Mouse (Mus musculus): ENCODE measurements around the gene Zfp54. TPM values are rescaled to one million over a fixed set of nuclear protein-coding genes. Genes with fewer than 3 reads are reported as not detected.

Zfp54 gene
- polyA plus RNA-seq (2017; shearing (Covaris generic)): 13.3 TPM

DNA sequence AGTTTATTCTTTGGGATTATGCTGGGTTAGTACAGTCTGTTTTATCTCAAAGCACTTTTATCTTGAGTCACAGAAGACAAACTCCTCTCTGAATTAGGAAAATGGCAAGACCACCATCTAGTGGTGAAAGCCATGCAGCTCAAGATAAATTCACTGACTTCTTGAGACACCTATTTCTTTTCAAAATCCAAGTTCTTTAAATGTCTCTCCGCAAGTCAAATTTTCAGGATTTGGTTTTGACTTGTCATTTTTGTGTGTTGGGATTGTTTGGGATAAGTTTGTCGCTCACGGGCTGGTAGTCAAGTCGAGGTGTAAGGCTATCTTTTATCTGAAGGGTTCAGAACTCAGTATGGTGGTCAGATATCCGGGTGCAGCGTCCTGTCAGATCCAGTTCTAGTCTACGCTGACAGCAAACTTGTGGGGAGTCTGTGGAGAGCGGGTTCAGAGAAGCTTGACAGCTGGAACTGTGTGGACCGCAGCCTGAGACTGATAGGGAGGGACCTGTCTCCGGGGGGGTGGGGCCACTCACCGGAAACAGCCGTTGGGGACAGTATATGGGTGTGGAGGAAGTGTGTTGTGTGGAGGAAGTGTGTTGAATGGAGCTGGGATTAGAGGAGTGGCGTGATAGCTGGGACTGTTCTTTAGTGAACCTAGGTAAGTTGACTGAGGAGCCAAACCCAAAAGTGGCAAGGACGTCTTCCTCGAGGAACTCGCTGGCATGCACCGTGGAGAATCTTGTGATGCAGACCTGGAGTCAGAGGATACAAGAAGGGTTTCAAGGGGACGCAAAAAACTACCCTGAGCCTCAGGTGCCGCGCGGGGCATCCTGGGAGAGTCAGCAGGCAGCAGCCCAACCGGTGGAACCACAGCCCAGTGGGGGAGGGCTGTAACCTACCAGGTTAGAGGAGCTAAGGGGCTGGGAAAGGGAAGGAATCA, at the start of gene Zfp54:
Zfp54 (plus strand) TSS at position 564 of the 936 bp plus-strand sequence.

DNA sequence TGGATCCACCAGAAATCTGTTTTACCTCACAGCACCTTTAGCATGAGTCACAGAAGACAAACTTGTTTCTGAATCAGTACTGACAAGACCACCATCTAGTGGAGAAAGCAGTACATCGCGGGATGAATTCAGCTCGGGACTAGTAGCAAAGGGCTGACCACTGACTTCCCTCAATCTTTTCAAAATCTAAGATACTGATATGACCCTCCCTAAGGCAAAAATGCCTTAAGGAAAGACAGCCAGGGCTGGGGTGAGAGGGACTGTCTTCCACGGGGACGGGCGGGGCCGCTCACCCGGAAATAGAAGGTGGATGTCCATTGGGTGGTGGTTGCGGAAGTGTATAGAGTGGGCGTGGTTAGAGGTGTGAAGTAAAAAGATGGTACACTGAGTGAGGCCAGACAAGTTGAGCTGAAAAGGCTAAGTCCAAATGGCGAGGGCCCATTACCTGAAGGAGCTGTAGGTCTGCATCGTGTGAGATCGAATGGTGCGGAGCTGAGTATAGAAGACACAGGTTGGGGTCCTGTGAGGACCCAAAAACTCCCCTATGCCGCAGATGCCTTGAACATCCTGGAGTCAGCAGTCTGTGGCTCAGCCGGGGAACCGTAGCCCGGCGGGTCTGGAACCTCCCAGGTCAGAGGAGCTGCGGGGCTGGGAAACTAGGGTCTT, 39.5 kb upstream of the Zfp54 start, which contains the start of gene Zfp677:
Zfp677 (plus strand) TSS at position 358 of the 666 bp plus-strand sequence.

DNA sequence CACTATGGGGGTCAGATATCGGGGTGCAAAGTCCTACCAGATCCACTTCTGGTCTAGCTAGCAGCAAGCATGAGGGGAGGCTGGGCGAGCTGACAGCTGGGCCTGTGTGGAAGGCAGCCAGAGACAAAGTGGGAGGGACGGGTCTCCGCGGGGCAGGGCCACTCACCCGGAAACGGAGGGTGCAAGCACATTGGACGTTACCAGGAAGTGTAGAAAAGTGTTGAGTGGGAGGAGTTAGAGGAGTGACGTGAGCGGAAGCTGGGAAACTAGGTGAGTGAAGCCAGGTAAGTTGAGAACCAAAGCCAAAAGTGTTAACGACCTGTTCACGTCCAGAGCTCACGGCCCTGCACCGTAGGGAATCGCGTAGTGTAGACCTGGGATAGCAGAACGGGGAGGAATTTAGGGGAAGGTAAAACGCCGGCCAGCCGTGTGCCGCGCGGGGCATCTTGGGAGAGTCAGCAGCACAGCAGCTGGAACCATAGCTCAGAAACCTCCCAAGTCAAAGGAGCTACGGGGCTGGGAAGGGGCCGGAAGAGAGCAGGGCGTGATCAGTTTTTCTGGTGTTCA, 27.2 kb downstream of the Zfp54 start, which contains the start of gene Zfp51:
Zfp51 (plus strand) TSS at position 237 of the 567 bp plus-strand sequence.

Other genes starting within 250 kb of the Zfp54 start
- not detected for gene Vmn1r234, start 197.1 kb upstream of the Zfp54 start, polyA plus RNA-seq (2017; shearing (Covaris generic))
- not detected for gene Vmn1r235, start 166.8 kb upstream of the Zfp54 start, polyA plus RNA-seq (2017; shearing (Covaris generic))
- not detected for gene Vmn1r236, start 140.3 kb upstream of the Zfp54 start, polyA plus RNA-seq (2017; shearing (Covaris generic))
- not detected for gene Vmn1r237, start 111.4 kb upstream of the Zfp54 start, polyA plus RNA-seq (2017; shearing (Covaris generic))
- gene Zfp677, start 39.5 kb upstream of the Zfp54 start, polyA plus RNA-seq (2017; shearing (Covaris generic)): 23.8 TPM
- gene Zfp51, start 27.1 kb downstream of the Zfp54 start, polyA plus RNA-seq (2017; shearing (Covaris generic)): 47.8 TPM
- 65.7 TPM for gene Zfp53, start 65.8 kb downstream of the Zfp54 start, polyA plus RNA-seq (2017; shearing (Covaris generic))
- gene Zfp52, start 112.3 kb downstream of the Zfp54 start, polyA plus RNA-seq (2017; shearing (Covaris generic)): 22.9 TPM
- gene Zfp948, start 143.8 kb downstream of the Zfp54 start, polyA plus RNA-seq (2017; shearing (Covaris generic)): 5.6 TPM
- gene Zfp983, start 227.4 kb downstream of the Zfp54 start, polyA plus RNA-seq (2017; shearing (Covaris generic)): 16.7 TPM

Data from CD4-positive, CD25-positive, alpha-beta regulatory T cell, adult 9 weeks (primary cell).